Mouse (Mus musculus): ENCODE measurements around the gene Dusp23. TPM values are rescaled to one million over a fixed set of nuclear protein-coding genes. Genes with fewer than 3 reads are reported as not detected.

The Dusp23 gene
- polyA plus RNA-seq, 1 experiment from 2014 or later = 13.7 TPM

- no peak overlapping the region for H3K4me3 ChIP-seq (replicated peaks; ENCODE audit: low read length)
- no peaks in the 10 kb centered on the region for H3K9me3 ChIP-seq (replicated peaks; ENCODE audit: control insufficient read depth, low read length)
- no peaks in the 10 kb centered on the region for H3K27me3 ChIP-seq (ENCODE audit: control insufficient read depth, insufficient read depth, low read length)
- no peaks in the 10 kb centered on the region for H3K36me3 ChIP-seq (ENCODE audit: control insufficient read depth, insufficient read depth, low read length)
- H3K9ac ChIP-seq (ENCODE audit: low read length) = no peak overlapping the region
- no peak overlapping the region for H3K27ac ChIP-seq (ENCODE audit: low read length)
- WGBS = 30% methylated on average over 26 of the region's 26 CpGs
- ATAC-seq (ENCODE audit: insufficient read depth, low FRiP score) = no peak
- H3K4me1 ChIP-seq (ENCODE audit: control insufficient read depth, insufficient read depth, low read length) = peaks cover 4% of the 10 kb centered on the region; the same call in 1 of the 2 replicates
- no peak overlapping the region for H3K4me2 ChIP-seq (ENCODE audit: low read depth, low read length)
Observed at GRCm38 (mm10) chr1:172585612-172586567, 46.9 kb downstream of the Dusp23 start.

- Histone ChIP-seq H3K4me2 (ENCODE audit: low read depth, low read length) (no peak overlapping the region), H3K4me1 (ENCODE audit: control insufficient read depth, insufficient read depth, low read length) (peaks cover 4% of the 10 kb centered on the region; the same call in 1 of the 2 replicates), H3K4me3 (replicated peaks; ENCODE audit: low read length) (no peak overlapping the region), H3K36me3 (ENCODE audit: control insufficient read depth, insufficient read depth, low read length) (no peaks in the 10 kb centered on the region), H3K27me3 (ENCODE audit: control insufficient read depth, insufficient read depth, low read length) (no peaks in the 10 kb centered on the region), H3K27ac (ENCODE audit: low read length) (no peak overlapping the region), H3K9ac (ENCODE audit: low read length) (no peak overlapping the region), H3K9me3 (replicated peaks; ENCODE audit: control insufficient read depth, low read length) (no peaks in the 10 kb centered on the region)
- WGBS = 41% methylated on average over 4 of the region's 4 CpGs
- ATAC-seq (ENCODE audit: insufficient read depth, low FRiP score) = no peak
Observed at GRCm38 (mm10) chr1:172585026-172585425, 47.7 kb downstream of the Dusp23 start.

GRCm38 (mm10) chr1:172584271-172584670, 48.5 kb downstream of the Dusp23 start:
- Histone ChIP-seq H3K36me3 (ENCODE audit: control insufficient read depth, insufficient read depth, low read length) (no peaks in the 10 kb centered on the region), H3K4me1 (ENCODE audit: control insufficient read depth, insufficient read depth, low read length) (peaks cover 4% of the 10 kb centered on the region; the same call in 1 of the 2 replicates), H3K9ac (ENCODE audit: low read length) (no peak overlapping the region), H3K27ac (ENCODE audit: low read length) (no peak overlapping the region), H3K27me3 (ENCODE audit: control insufficient read depth, insufficient read depth, low read length) (no peaks in the 10 kb centered on the region), H3K4me2 (ENCODE audit: low read depth, low read length) (no peak overlapping the region), H3K4me3 (replicated peaks; ENCODE audit: low read length) (no peak overlapping the region), H3K9me3 (replicated peaks; ENCODE audit: control insufficient read depth, low read length) (no peaks in the 10 kb centered on the region)
- ATAC-seq (ENCODE audit: insufficient read depth, low FRiP score) = no peak
- 90% methylated on average over 6 of the region's 6 CpGs for WGBS

GRCm38 (mm10) chr1:172582436-172582835, 50.3 kb downstream of the Dusp23 start:
- Histone ChIP-seq H3K4me3 (replicated peaks; ENCODE audit: low read length) (no peak overlapping the region), H3K4me1 (ENCODE audit: control insufficient read depth, insufficient read depth, low read length) (peaks cover 4% of the 10 kb centered on the region; the same call in 1 of the 2 replicates), H3K27ac (ENCODE audit: low read length) (no peak overlapping the region), H3K27me3 (ENCODE audit: control insufficient read depth, insufficient read depth, low read length) (no peaks in the 10 kb centered on the region), H3K4me2 (ENCODE audit: low read depth, low read length) (no peak overlapping the region), H3K36me3 (ENCODE audit: control insufficient read depth, insufficient read depth, low read length) (no peaks in the 10 kb centered on the region), H3K9ac (ENCODE audit: low read length) (no peak overlapping the region), H3K9me3 (replicated peaks; ENCODE audit: control insufficient read depth, low read length) (no peaks in the 10 kb centered on the region)
- WGBS = 81% methylated on average over 8 of the region's 8 CpGs
- no peak for ATAC-seq (ENCODE audit: insufficient read depth, low FRiP score)

Other genes starting within 250 kb of the Dusp23 start
- 0.59 and 0.91 TPM in 2 replicates for gene Slamf9, start 157.6 kb downstream of the Dusp23 start, polyA plus RNA-seq (2015; fragmentation: Nextera tagmentation; extraction: Ambion mirVana)
- gene Igsf9, start 151.2 kb downstream of the Dusp23 start, polyA plus RNA-seq (2015; fragmentation: Nextera tagmentation; extraction: Ambion mirVana) = 51.6 and 55.3 TPM in 2 replicates
- 377 and 446 TPM in 2 replicates for gene Tagln2, start 132.9 kb downstream of the Dusp23 start, polyA plus RNA-seq (2015; fragmentation: Nextera tagmentation; extraction: Ambion mirVana)
- 2.6 and 3.1 TPM in 2 replicates for gene Cfap45, start 112.2 kb downstream of the Dusp23 start, polyA plus RNA-seq (2015; fragmentation: Nextera tagmentation; extraction: Ambion mirVana)
- 1.6 and 2.5 TPM in 2 replicates for gene Vsig8, start 77.0 kb downstream of the Dusp23 start, polyA plus RNA-seq (2015; fragmentation: Nextera tagmentation; extraction: Ambion mirVana)
- gene Slamf8, start 42.4 kb downstream of the Dusp23 start, polyA plus RNA-seq (2015; fragmentation: Nextera tagmentation; extraction: Ambion mirVana) = 0.39 and 0.45 TPM in 2 replicates
- not detected in 2 replicates for gene Fcrl6, start 30.4 kb downstream of the Dusp23 start, polyA plus RNA-seq (2015; fragmentation: Nextera tagmentation; extraction: Ambion mirVana)
- gene Crp, start 65.1 kb upstream of the Dusp23 start, polyA plus RNA-seq (2015; fragmentation: Nextera tagmentation; extraction: Ambion mirVana) = 3.4 and 4.0 TPM in 2 replicates

All from stomach, embryonic 16.5 days (tissue).